Mouse (Mus musculus) heart, embryonic 11.5 days (tissue): ENCODE measurements around the gene Cant1. TPM values are rescaled to one million over a fixed set of nuclear protein-coding genes. Genes with fewer than 3 reads are reported as not detected.
A peak's percentile ranks its signal among the peaks of the same experiment; 100 is the strongest.

Experiments
- ATAC-seq: fragments of 200-750 bp; cut with Nextera tagmentation; replicated peaks from 2 replicates; pipeline ENCODE4 v1.8.0; 2017; ENCODE audit warnings: moderate library complexity; ENCODE audit not compliant: insufficient number of reproducible peaks, low FRiP score, low TSS enrichment
- H3K27ac ChIP-seq: fragments of 300-500 bp; sonication (generic); 2 replicates; pipeline ENCODE4 v1.5.1; 2014; ENCODE audit warnings: mild to moderate bottlenecking, low read depth, low read length
- H3K27me3 ChIP-seq: fragments of 300-500 bp; sonication (generic); 2 replicates; pipeline ENCODE4 v1.6.1; 2014; ENCODE audit warnings: mild to moderate bottlenecking, low read length, mixed read lengths; ENCODE audit not compliant: control insufficient read depth, insufficient read depth
- H3K36me3 ChIP-seq: fragments of 300-500 bp; sonication (generic); 2 replicates; pipeline ENCODE4 v1.6.1; 2014; ENCODE audit warnings: mild to moderate bottlenecking, low read length, moderate library complexity, mixed read lengths; ENCODE audit not compliant: control insufficient read depth, insufficient read depth
- H3K4me1 ChIP-seq: fragments of 300-500 bp; sonication (generic); 2 replicates; pipeline ENCODE4 v1.6.1; 2014; ENCODE audit warnings: low read length; ENCODE audit not compliant: control insufficient read depth, insufficient read depth
- H3K4me2 ChIP-seq: fragments of 300-500 bp; sonication (generic); 2 replicates; pipeline ENCODE4 v1.6.1; 2014; ENCODE audit warnings: mild to moderate bottlenecking, moderate library complexity
- H3K4me3 ChIP-seq: fragments of 300-500 bp; sonication (generic); 2 replicates; pipeline ENCODE4 v1.5.1; 2014; ENCODE audit warnings: low read depth, low read length
- H3K9ac ChIP-seq: fragments of 300-500 bp; sonication (generic); 2 replicates; pipeline ENCODE4 v1.6.1; 2014; ENCODE audit warnings: mild to moderate bottlenecking, low read depth, low read length, moderate library complexity
- H3K9me3 ChIP-seq: fragments of 300-500 bp; sonication (generic); replicated peaks from 2 replicates; pipeline ENCODE4 v1.6.1; 2016; ENCODE audit warnings: low read length; ENCODE audit not compliant: control insufficient read depth
- WGBS: fragments of 180-500 bp; shearing (Covaris S2); extraction: QIAGEN DNeasy Blood & Tissue Kit; methylation state at CpG from one replicate; pipeline ENCODE4 v1.1.7; 2014; ENCODE audit not compliant: insufficient replicate concordance; 5-methylcytosine and 5-hydroxymethylcytosine counted together
- polyA plus RNA-seq: library from polyadenylated mRNA; unstranded; fragments of >200 nt; fragmentation: Nextera tagmentation; extraction: Ambion mirVana; gene quantifications from 2 replicates; pipeline ENCODE4 v1.2.1, GENCODE M21; 2014

Cant1 gene
- polyA plus RNA-seq, 1 experiment from 2014 or later, result 16.0 TPM

- 0 out of 2 replicates have a peak, but pooled peaks cover 2% of the 10 kb centered on the region for H3K4me1 ChIP-seq
- no peaks in the 10 kb centered on the region; the same call in 1 of the 2 replicates for H3K27me3 ChIP-seq
- no peaks in the 10 kb centered on the region for H3K36me3 ChIP-seq
- no peak for ATAC-seq
- H3K4me2 ChIP-seq, result no peak overlapping the region
- H3K4me3 ChIP-seq, result no peak overlapping the region
- WGBS, result 73% methylated on average over 2 of the region's 2 CpGs
- H3K9ac ChIP-seq, result no peak overlapping the region
- no peaks in the 10 kb centered on the region for H3K9me3 ChIP-seq
- no peak overlapping the region for H3K27ac ChIP-seq
Observed at GRCm38 (mm10) chr11:118452955-118453354, 34.1 kb upstream of the Cant1 start.

DNA sequence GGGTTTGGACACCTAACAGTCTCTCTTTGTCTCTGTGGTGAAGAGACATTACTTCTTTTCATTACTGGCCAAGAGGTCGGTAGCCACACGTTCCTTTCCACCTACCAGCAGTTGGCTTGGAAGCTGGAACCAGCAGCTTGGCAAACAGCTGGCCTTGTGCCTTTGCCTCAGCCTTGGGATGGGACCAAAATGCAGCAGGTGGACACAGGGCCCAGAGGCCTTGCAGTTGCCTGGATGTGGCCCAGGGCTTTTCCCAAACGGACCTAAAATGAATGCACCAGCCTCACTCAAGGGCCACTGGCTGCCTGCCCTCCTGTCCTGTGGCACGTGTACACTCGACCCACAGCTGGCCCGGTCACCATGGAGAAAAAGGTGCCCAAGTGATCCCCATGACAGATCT is 32.3 kb upstream of the Cant1 start:
- no peaks in the 10 kb centered on the region; the same call in 1 of the 2 replicates for H3K27me3 ChIP-seq
- H3K9ac ChIP-seq, result no peak overlapping the region
- no peaks in the 10 kb centered on the region for H3K9me3 ChIP-seq
- 73% methylated on average over 6 of the region's 6 CpGs for WGBS
- no peaks in the 10 kb centered on the region for H3K36me3 ChIP-seq
- H3K4me2 ChIP-seq, result no peak overlapping the region
- H3K4me1 ChIP-seq, result 0 out of 2 replicates have a peak, but pooled peaks cover 2% of the 10 kb centered on the region
- no peak overlapping the region for H3K4me3 ChIP-seq
- ATAC-seq, result no peak
- H3K27ac ChIP-seq, result no peak overlapping the region

- H3K4me3 ChIP-seq, result no peak overlapping the region
- H3K9ac ChIP-seq, result no peak overlapping the region
- WGBS, result 82% methylated on average over 8 of the region's 8 CpGs
- no peaks in the 10 kb centered on the region; the same call in 1 of the 2 replicates for H3K27me3 ChIP-seq
- no peak overlapping the region for H3K27ac ChIP-seq
- no peaks in the 10 kb centered on the region for H3K36me3 ChIP-seq
- H3K4me2 ChIP-seq, result no peak overlapping the region
- 0 out of 2 replicates have a peak, but pooled peaks cover 2% of the 10 kb centered on the region for H3K4me1 ChIP-seq
- no peak for ATAC-seq
- H3K9me3 ChIP-seq, result no peaks in the 10 kb centered on the region
Observed at GRCm38 (mm10) chr11:118448385-118448784, 29.5 kb upstream of the Cant1 start.

- no peak overlapping the region for H3K9ac ChIP-seq
- ATAC-seq, result no peak
- H3K27me3 ChIP-seq, result no peaks in the 10 kb centered on the region; the same call in 1 of the 2 replicates
- no peak overlapping the region for H3K4me3 ChIP-seq
- H3K36me3 ChIP-seq, result no peaks in the 10 kb centered on the region
- peaks cover 8% of the 10 kb centered on the region for H3K4me1 ChIP-seq
- WGBS, result 65% methylated on average over 4 of the region's 4 CpGs
- no peak overlapping the region for H3K4me2 ChIP-seq
- no peak overlapping the region for H3K27ac ChIP-seq
- H3K9me3 ChIP-seq, result no peaks in the 10 kb centered on the region
Observed at GRCm38 (mm10) chr11:118447346-118447745, 28.5 kb upstream of the Cant1 start.

DNA sequence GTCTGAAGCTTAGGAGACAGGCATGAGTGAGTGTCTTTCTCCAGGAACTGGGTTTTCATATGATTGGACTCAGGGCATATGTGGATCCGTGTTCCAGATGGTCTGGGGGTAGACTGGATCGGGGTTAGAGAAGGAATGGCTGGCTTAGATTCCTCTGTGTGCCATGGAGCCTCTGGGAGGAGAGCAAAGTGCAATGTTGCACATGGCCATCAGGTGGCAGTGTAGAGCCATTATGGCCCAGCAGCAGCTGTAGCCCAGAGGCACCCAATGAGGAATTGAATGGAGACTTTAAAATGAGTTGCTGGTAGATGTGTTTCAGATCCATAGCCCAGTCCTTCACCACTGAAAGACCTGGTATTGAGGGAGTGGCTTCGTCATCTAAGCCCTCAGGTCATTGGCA is 27.0 kb upstream of the Cant1 start:
- H3K36me3 ChIP-seq, result no peaks in the 10 kb centered on the region
- no peak overlapping the region for H3K9ac ChIP-seq
- H3K27ac ChIP-seq, result no peak overlapping the region
- no peaks in the 10 kb centered on the region; the same call in 1 of the 2 replicates for H3K27me3 ChIP-seq
- H3K4me2 ChIP-seq, result no peak overlapping the region
- H3K4me3 ChIP-seq, result no peak overlapping the region
- peaks cover 8% of the 10 kb centered on the region for H3K4me1 ChIP-seq
- ATAC-seq, result no peak
- H3K9me3 ChIP-seq, result no peaks in the 10 kb centered on the region
- 12% methylated on average over 3 of the region's 3 CpGs for WGBS

GRCm38 (mm10) chr11:118443201-118443970 is 24.5 kb upstream of the Cant1 start:
- H3K4me3 ChIP-seq, result no peak overlapping the region
- WGBS, result 27% methylated on average over 11 of the region's 11 CpGs
- peaks cover 11% of the 10 kb centered on the region for H3K4me1 ChIP-seq
- peak; percentile 24; the same call in 1 of the 2 replicates for ATAC-seq
- no peaks in the 10 kb centered on the region for H3K9me3 ChIP-seq
- no peak overlapping the region for H3K9ac ChIP-seq
- H3K27me3 ChIP-seq, result no peaks in the 10 kb centered on the region; the same call in 1 of the 2 replicates
- H3K36me3 ChIP-seq, result no peaks in the 10 kb centered on the region
- no peak overlapping the region for H3K4me2 ChIP-seq
- H3K27ac ChIP-seq, result no peak overlapping the region

GRCm38 (mm10) chr11:118442691-118443090 is 23.8 kb upstream of the Cant1 start:
- Histone ChIP-seq H3K27ac (no peak overlapping the region), H3K9me3 (no peaks in the 10 kb centered on the region), H3K4me3 (no peak overlapping the region), H3K27me3 (no peaks in the 10 kb centered on the region), H3K9ac (0 out of 2 replicates have a peak overlapping the region, but pooled peaks have one; percentile 5), H3K4me1 (peaks cover 11% of the 10 kb centered on the region), H3K36me3 (no peaks in the 10 kb centered on the region), H3K4me2 (peak overlapping the region; percentile 14; the same call in 1 of the 2 replicates)
- 0 out of 2 replicates have a peak, but pooled peaks have one; percentile 33 for ATAC-seq
- WGBS, result 39% methylated on average over 13 of the region's 13 CpGs

DNA sequence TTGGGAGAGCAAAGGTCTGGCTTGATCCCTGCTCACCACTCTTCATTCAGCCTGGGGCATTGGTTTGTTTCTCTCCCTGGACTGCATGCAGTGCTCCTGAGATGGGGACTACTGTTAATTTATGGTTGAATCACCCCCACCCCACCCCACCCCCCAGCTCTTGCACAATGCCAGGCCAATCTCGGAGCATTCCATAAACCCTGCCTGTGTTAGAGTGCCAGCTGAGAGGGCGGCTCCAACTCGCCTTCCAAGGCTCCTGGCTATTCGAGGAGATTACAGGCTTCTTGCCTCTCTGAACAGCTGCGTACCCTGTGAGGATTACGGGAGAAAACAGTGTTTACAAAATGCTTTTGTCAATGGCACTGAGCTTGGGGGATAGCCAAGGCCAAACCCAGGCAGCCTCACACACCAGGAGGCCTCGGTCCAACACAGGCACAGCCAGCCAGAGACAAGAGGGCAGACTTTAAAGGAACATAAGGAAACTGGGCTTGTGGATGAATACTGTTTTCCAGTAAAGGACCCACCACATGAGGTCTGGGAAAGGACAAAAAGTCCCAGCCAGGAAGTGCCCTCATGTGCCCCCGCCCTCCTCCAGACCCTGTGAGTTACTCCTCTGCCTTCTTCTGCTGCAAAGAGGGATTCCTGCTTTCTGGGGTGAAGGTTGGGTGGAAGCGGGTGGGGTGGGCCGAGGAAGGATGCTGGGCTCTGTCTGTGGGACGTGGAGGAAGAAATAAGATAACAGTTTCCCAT is 20.0 kb upstream of the Cant1 start:
- H3K9ac ChIP-seq, result no peak overlapping the region
- H3K4me2 ChIP-seq, result no peak overlapping the region
- no peaks in the 10 kb centered on the region for H3K9me3 ChIP-seq
- ATAC-seq, result no peak
- H3K4me3 ChIP-seq, result no peak overlapping the region
- peaks cover 15% of the 10 kb centered on the region for H3K4me1 ChIP-seq
- WGBS, result 39% methylated on average over 11 of the region's 11 CpGs
- H3K27me3 ChIP-seq, result peaks cover 3% of the 10 kb centered on the region; the same call in 1 of the 2 replicates
- 0 out of 2 replicates have a peak overlapping the region, but pooled peaks have one; percentile 29 for H3K27ac ChIP-seq
- H3K36me3 ChIP-seq, result no peaks in the 10 kb centered on the region
